Mouse (Mus musculus) heart, embryonic 16.5 days (tissue): ENCODE data around the gene Gm17359. TPM values are rescaled to one million over a fixed set of nuclear protein-coding genes. Genes with fewer than 3 reads are reported as not detected.

Experiments
- ATAC-seq: fragments of 200-750 bp; cut with Nextera tagmentation; replicated peaks from 2 replicates; pipeline ENCODE4 v1.8.0; 2017; ENCODE audit warnings: moderate number of reproducible peaks; ENCODE audit not compliant: insufficient read depth, low FRiP score; ENCODE audit errors: extremely low read depth
- H3K27ac ChIP-seq: fragments of 300-500 bp; sonication (generic); 2 replicates; pipeline ENCODE4 v1.5.1; 2014; ENCODE audit warnings: mild to moderate bottlenecking, low read length, control low read depth, moderate library complexity
- H3K27me3 ChIP-seq: fragments of 300-500 bp; sonication (generic); 2 replicates; pipeline ENCODE4 v1.6.1; 2014; ENCODE audit warnings: low read length, mixed read lengths; ENCODE audit not compliant: control insufficient read depth, insufficient read depth
- H3K36me3 ChIP-seq: fragments of 300-500 bp; sonication (generic); 2 replicates; pipeline ENCODE4 v1.6.1; 2014; ENCODE audit not compliant: control insufficient read depth, insufficient read depth
- H3K4me1 ChIP-seq: fragments of 300-500 bp; sonication (generic); 2 replicates; pipeline ENCODE4 v1.6.1; 2014; ENCODE audit warnings: low read length, mixed read lengths; ENCODE audit not compliant: control insufficient read depth, insufficient read depth
- H3K4me2 ChIP-seq: fragments of 300-500 bp; sonication (generic); 2 replicates; pipeline ENCODE4 v1.6.1; 2014; ENCODE audit warnings: low read depth, mild to moderate bottlenecking, control low read depth, low read length
- H3K4me3 ChIP-seq: fragments of 300-500 bp; sonication (generic); 2 replicates; pipeline ENCODE4 v1.5.1; 2014; ENCODE audit warnings: mild to moderate bottlenecking, control low read depth, low read length
- H3K9ac ChIP-seq: fragments of 300-500 bp; sonication (generic); 2 replicates; pipeline ENCODE4 v1.6.1; 2014; ENCODE audit warnings: low read length, control low read depth
- H3K9me3 ChIP-seq: fragments of 300-500 bp; sonication (generic); replicated peaks from 2 replicates; pipeline ENCODE4 v1.6.1; 2016; ENCODE audit warnings: low read length; ENCODE audit not compliant: control insufficient read depth
- WGBS: fragments of 180-500 bp; shearing (Covaris S2); extraction: QIAGEN DNeasy Blood & Tissue Kit; methylation state at CpG from one replicate; pipeline ENCODE4 v1.1.7; 2014; 5-methylcytosine and 5-hydroxymethylcytosine counted together
- polyA plus RNA-seq: library from polyadenylated mRNA; unstranded; fragments of >200 nt; fragmentation: Nextera tagmentation; extraction: Ambion mirVana; gene quantifications from 2 replicates; pipeline ENCODE4 v1.2.1, GENCODE M21; 2015

Gm17359 gene
- polyA plus RNA-seq, 1 experiment from 2014 or later, result not detected

- Histone ChIP-seq H3K4me2 (no peak overlapping the region), H3K36me3 (peaks cover 18% of the 10 kb centered on the region)
- 68% methylated on average over 14 of the region's 14 CpGs for WGBS
These were observed 122.3 kb downstream of the Gm17359 start for GRCm38 (mm10) chr3:79458651-79459275.

GRCm38 (mm10) chr3:79469440-79469839 is 133.0 kb downstream of the Gm17359 start:
- WGBS, result 99% methylated on average over 5 of the region's 5 CpGs
- peaks cover 4% of the 10 kb centered on the region; the same call in 1 of the 2 replicates for H3K9me3 ChIP-seq
- H3K4me3 ChIP-seq, result no peak overlapping the region
- H3K4me1 ChIP-seq, result peaks cover 6% of the 10 kb centered on the region; the same call in 1 of the 2 replicates
- peaks cover 9% of the 10 kb centered on the region; the same call in 1 of the 2 replicates for H3K36me3 ChIP-seq
- no peaks in the 10 kb centered on the region for H3K27me3 ChIP-seq
- no peak overlapping the region for H3K27ac ChIP-seq
- no peak overlapping the region for H3K9ac ChIP-seq
- ATAC-seq, result no peak
- H3K4me2 ChIP-seq, result no peak overlapping the region

More at GRCm38 (mm10) chr3:79458651-79459275, 122.3 kb downstream of the Gm17359 start:
- H3K9me3 ChIP-seq, result no peaks in the 10 kb centered on the region
- H3K9ac ChIP-seq, result no peak overlapping the region
- no peak overlapping the region for H3K4me3 ChIP-seq
- no peak overlapping the region for H3K27ac ChIP-seq
- H3K27me3 ChIP-seq, result no peaks in the 10 kb centered on the region
- 0 out of 2 replicates have a peak, but pooled peaks cover 3% of the 10 kb centered on the region for H3K4me1 ChIP-seq
- ATAC-seq, result no peak; the same call in 1 of the 2 replicates

- no peaks in the 10 kb centered on the region for H3K27me3 ChIP-seq
- 80% methylated on average over 5 of the region's 5 CpGs for WGBS
- H3K27ac ChIP-seq, result no peak overlapping the region
- peaks cover 4% of the 10 kb centered on the region; the same call in 1 of the 2 replicates for H3K9me3 ChIP-seq
- H3K9ac ChIP-seq, result no peak overlapping the region
- H3K4me3 ChIP-seq, result no peak overlapping the region
- H3K4me1 ChIP-seq, result peaks cover 19% of the 10 kb centered on the region
- ATAC-seq, result no peak
- no peak overlapping the region for H3K4me2 ChIP-seq
- H3K36me3 ChIP-seq, result peaks cover 8% of the 10 kb centered on the region; the same call in 1 of the 2 replicates
These were observed 135.9 kb downstream of the Gm17359 start for GRCm38 (mm10) chr3:79472362-79472761.

GRCm38 (mm10) chr3:79474911-79475310 is 138.4 kb downstream of the Gm17359 start:
- 59% methylated on average over 4 of the region's 4 CpGs for WGBS
- peak; percentile 64; the same call in 1 of the 2 replicates for ATAC-seq
- Histone ChIP-seq H3K4me2 (no peak overlapping the region), H3K36me3 (peaks cover 8% of the 10 kb centered on the region; the same call in 1 of the 2 replicates), H3K9ac (no peak overlapping the region), H3K27ac (peak overlapping the region; percentile 76), H3K9me3 (no peaks in the 10 kb centered on the region), H3K27me3 (no peaks in the 10 kb centered on the region), H3K4me1 (peaks cover 19% of the 10 kb centered on the region), H3K4me3 (no peak overlapping the region)

- Histone ChIP-seq H3K4me2 (no peak overlapping the region), H3K9me3 (no peaks in the 10 kb centered on the region), H3K4me1 (peaks cover 19% of the 10 kb centered on the region), H3K4me3 (no peak overlapping the region), H3K27me3 (no peaks in the 10 kb centered on the region), H3K9ac (no peak overlapping the region), H3K36me3 (peaks cover 15% of the 10 kb centered on the region; the same call in 1 of the 2 replicates), H3K27ac (no peak overlapping the region; the same call in 1 of the 2 replicates)
- WGBS, result 87% methylated on average over 2 of the region's 2 CpGs
- no peak for ATAC-seq
These were observed 139.5 kb downstream of the Gm17359 start for GRCm38 (mm10) chr3:79475980-79476379.

GRCm38 (mm10) chr3:79478400-79478799 is 141.9 kb downstream of the Gm17359 start:
- Histone ChIP-seq H3K27me3 (no peaks in the 10 kb centered on the region), H3K4me1 (peaks cover 15% of the 10 kb centered on the region), H3K4me3 (no peak overlapping the region), H3K27ac (no peak overlapping the region), H3K9me3 (peaks cover 2% of the 10 kb centered on the region), H3K4me2 (no peak overlapping the region), H3K36me3 (peaks cover 20% of the 10 kb centered on the region; the same call in 1 of the 2 replicates), H3K9ac (no peak overlapping the region)
- ATAC-seq, result no peak
- WGBS, result 75% methylated on average over 8 of the region's 8 CpGs

- 83% methylated on average over 4 of the region's 4 CpGs for WGBS
- Histone ChIP-seq H3K4me3 (no peak overlapping the region), H3K9me3 (peaks cover 5% of the 10 kb centered on the region), H3K4me1 (peaks cover 13% of the 10 kb centered on the region), H3K36me3 (peaks cover 24% of the 10 kb centered on the region), H3K27me3 (no peaks in the 10 kb centered on the region), H3K9ac (no peak overlapping the region), H3K4me2 (no peak overlapping the region), H3K27ac (no peak overlapping the region)
- ATAC-seq, result no peak
These were observed 142.4 kb downstream of the Gm17359 start for GRCm38 (mm10) chr3:79478880-79479279.

- no peak overlapping the region for H3K4me3 ChIP-seq
- H3K9ac ChIP-seq, result no peak overlapping the region
- peak overlapping the region; percentile 51 for H3K27ac ChIP-seq
- H3K4me2 ChIP-seq, result no peak overlapping the region
- H3K4me1 ChIP-seq, result no peaks in the 10 kb centered on the region
- peaks cover 5% of the 10 kb centered on the region for H3K9me3 ChIP-seq
- no peak for ATAC-seq
- H3K36me3 ChIP-seq, result peaks cover 50% of the 10 kb centered on the region
- WGBS, result 74% methylated on average over 16 of the region's 16 CpGs
- H3K27me3 ChIP-seq, result no peaks in the 10 kb centered on the region
These were observed 148.0 kb downstream of the Gm17359 start for GRCm38 (mm10) chr3:79484286-79485063.

- no peak overlapping the region for H3K4me3 ChIP-seq
- H3K4me1 ChIP-seq, result no peaks in the 10 kb centered on the region
- H3K9ac ChIP-seq, result no peak overlapping the region
- H3K36me3 ChIP-seq, result peaks cover 48% of the 10 kb centered on the region
- H3K27me3 ChIP-seq, result no peaks in the 10 kb centered on the region
- ATAC-seq, result no peak
- peaks cover 5% of the 10 kb centered on the region for H3K9me3 ChIP-seq
- 90% methylated on average over 7 of the region's 7 CpGs for WGBS
- H3K4me2 ChIP-seq, result no peak overlapping the region
- H3K27ac ChIP-seq, result no peak overlapping the region
These were observed 151.6 kb downstream of the Gm17359 start for GRCm38 (mm10) chr3:79488025-79488424.
